Comparison of ENCODE assay signal across 9 mouse cellular contexts in the genomic region with DNA sequence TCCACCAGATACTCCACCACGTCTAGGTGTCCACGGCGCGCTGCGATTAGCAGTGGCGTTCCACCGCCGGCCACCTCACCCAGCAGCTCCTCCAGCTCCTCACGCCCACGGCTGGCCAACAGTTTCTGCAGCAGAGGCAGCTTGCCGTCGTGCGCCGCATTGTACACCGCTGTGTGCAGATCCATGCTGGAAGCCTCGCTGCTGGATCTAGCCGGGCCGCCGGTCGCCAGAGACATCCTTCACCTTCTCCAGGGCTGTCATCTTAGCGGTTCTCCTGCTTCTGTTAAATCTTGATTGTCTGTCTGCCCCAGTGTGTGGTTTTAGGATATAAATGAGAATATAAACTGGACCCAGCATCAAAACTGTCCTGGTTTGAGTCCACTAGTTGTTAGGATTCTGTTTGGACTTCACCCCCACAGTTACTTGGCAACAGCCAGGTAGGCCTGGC. TPM values are rescaled to one million over a fixed set of nuclear protein-coding genes. Genes with fewer than 3 reads are reported as not detected.
DNase-seq lines count a peak whose midpoint lies in the region; ATAC-seq and TF ChIP-seq lines count a peak whose summit lies in the region.
"Not testable (repeated sequence)": the region's sequence is repeated elsewhere in the genome, so short reads cannot be mapped to it uniquely, and the experiment has no call there.
"Had no signal": no experiment of that assay in that cellular context is flagged by ENCODE, and none has a peak within 500 bp of the region (broad histone marks: within the 10 kb centered on the region; RNA-seq: fewer than 3 reads in every experiment).

A gene (minus strand): TSS at position 398 of the 448 bp plus-strand sequence.

- H3K9me3 ChIP-seq in E14TG2a.4 (ENCODE audit: low read length); embryonic facial prominence, embryonic 13.5 days; forebrain, postnatal 0 days (ENCODE audit: low read length); heart, postnatal 0 days (replicated peaks; ENCODE audit: control insufficient read depth, low read length); intestine, postnatal 0 days (ENCODE audit: control insufficient read depth); liver, embryonic 11.5 days (ENCODE audit: control insufficient read depth, low read length); neural tube, embryonic 13.5 days: not testable (repeated sequence)

- H3K9ac ChIP-seq in embryonic facial prominence, embryonic 13.5 days, result 0 out of 2 replicates have a peak within 1 kb of the TSS, but pooled peaks have one; percentile 2
- H3K9ac ChIP-seq in forebrain, postnatal 0 days; heart, postnatal 0 days (replicated peaks; ENCODE audit: low read depth, low read length); intestine, postnatal 0 days (ENCODE audit: low read depth, low read length); liver, embryonic 11.5 days (ENCODE audit: low read depth, low read length); neural tube, embryonic 13.5 days: not testable (repeated sequence)

- H3K4me2 ChIP-seq in embryonic facial prominence, embryonic 13.5 days, result peak within 1 kb of the TSS; percentile 59
- H3K4me2 ChIP-seq in forebrain, postnatal 0 days (ENCODE audit: low read depth), result peak within 1 kb of the TSS; percentile 19
- H3K4me2 ChIP-seq in heart, postnatal 0 days (ENCODE audit: low read depth, low read length), result peak within 1 kb of the TSS; percentile 58
- peak within 1 kb of the TSS; percentile 52 for H3K4me2 ChIP-seq in intestine, postnatal 0 days (replicated peaks; ENCODE audit: low read depth)
- peak within 1 kb of the TSS; percentile 68 for H3K4me2 ChIP-seq in liver, embryonic 11.5 days
- peak within 1 kb of the TSS; percentile 37 for H3K4me2 ChIP-seq in neural tube, embryonic 13.5 days

- peaks cover 11% of the 10 kb centered on the region for H3K4me1 ChIP-seq in E14TG2a.4 (replicated peaks; ENCODE audit: low read depth, low read length)
- H3K4me1 ChIP-seq in embryonic facial prominence, embryonic 13.5 days; forebrain, postnatal 0 days (ENCODE audit: insufficient read depth); heart, postnatal 0 days (ENCODE audit: control insufficient read depth, insufficient read depth); intestine, postnatal 0 days (replicated peaks; ENCODE audit: control insufficient read depth, insufficient read depth, low read length); liver, embryonic 11.5 days (replicated peaks; ENCODE audit: control insufficient read depth, insufficient read depth, low read length); neural tube, embryonic 13.5 days (replicated peaks): not testable (repeated sequence)

- TF ChIP-seq EP300 in heart, postnatal 0 days (IDR thresholded peaks at IDR 0.05; ENCODE audit: low read depth), result not testable (repeated sequence)

- H3K4me3 ChIP-seq in E14TG2a.4 (replicated peaks; ENCODE audit: low read length), result peak within 1 kb of the TSS; percentile 75
- H3K4me3 ChIP-seq in embryonic facial prominence, embryonic 13.5 days, result peak within 1 kb of the TSS; percentile 29
- H3K4me3 ChIP-seq in forebrain, postnatal 0 days (ENCODE audit: low read depth, low read length), result not testable (repeated sequence)
- H3K4me3 ChIP-seq in heart, postnatal 0 days (ENCODE audit: low read depth, low read length), result peak within 1 kb of the TSS; percentile 30
- H3K4me3 ChIP-seq in intestine, postnatal 0 days (ENCODE audit: low read depth, low read length), result peak within 1 kb of the TSS; percentile 14
- H3K4me3 ChIP-seq in liver, embryonic 11.5 days (ENCODE audit: low read depth, low read length), result peak within 1 kb of the TSS; percentile 34
- 0 out of 2 replicates have a peak within 1 kb of the TSS, but pooled peaks have one; percentile 9 for H3K4me3 ChIP-seq in neural tube, embryonic 13.5 days

- not testable (repeated sequence) for DNase-seq in forebrain, postnatal 0 days; heart, postnatal 0 days (ENCODE audit: low spot score); liver, embryonic 11.5 days (ENCODE audit: low spot score)

- not testable (repeated sequence) for H3K27ac ChIP-seq in embryonic facial prominence, embryonic 13.5 days; forebrain, postnatal 0 days (ENCODE audit: low read depth, low read length); heart, postnatal 0 days (ENCODE audit: low read depth); intestine, postnatal 0 days (ENCODE audit: low read depth, low read length); liver, embryonic 11.5 days (ENCODE audit: low read depth, low read length); neural tube, embryonic 13.5 days (replicated peaks)

- 43% methylated on average over 21 of the region's 21 CpGs for WGBS in embryonic facial prominence, embryonic 13.5 days
- WGBS in forebrain, postnatal 0 days, result 53% methylated on average over 21 of the region's 21 CpGs
- 23% methylated on average over 21 of the region's 21 CpGs for WGBS in heart, postnatal 0 days
- WGBS in intestine, postnatal 0 days, result 20% methylated on average over 19 of the region's 21 CpGs
- WGBS in liver, embryonic 11.5 days, result 24% methylated on average over 21 of the region's 21 CpGs
- 42% methylated on average over 21 of the region's 21 CpGs for WGBS in neural tube, embryonic 13.5 days

- H3K27me3 ChIP-seq in E14TG2a.4 (ENCODE audit: insufficient read depth, low read length), result peaks cover 46% of the 10 kb centered on the region
- peaks cover 28% of the 10 kb centered on the region for H3K27me3 ChIP-seq in embryonic facial prominence, embryonic 13.5 days
- H3K27me3 ChIP-seq in forebrain, postnatal 0 days (ENCODE audit: insufficient read depth, low read length); heart, postnatal 0 days (ENCODE audit: control insufficient read depth, insufficient read depth, low read length); intestine, postnatal 0 days (replicated peaks; ENCODE audit: control insufficient read depth, insufficient read depth, low read length): not testable (repeated sequence)
- peaks cover 26% of the 10 kb centered on the region for H3K27me3 ChIP-seq in liver, embryonic 11.5 days (replicated peaks; ENCODE audit: control insufficient read depth, insufficient read depth, low read length)
- peaks cover 22% of the 10 kb centered on the region for H3K27me3 ChIP-seq in neural tube, embryonic 13.5 days

- H3K36me3 ChIP-seq in E14TG2a.4 (ENCODE audit: insufficient read depth, low read length); embryonic facial prominence, embryonic 13.5 days; forebrain, postnatal 0 days (ENCODE audit: insufficient read depth); heart, postnatal 0 days (replicated peaks; ENCODE audit: control insufficient read depth, insufficient read depth, low read length); intestine, postnatal 0 days (ENCODE audit: control insufficient read depth, insufficient read depth); liver, embryonic 11.5 days (ENCODE audit: control insufficient read depth, insufficient read depth, low read length); neural tube, embryonic 13.5 days: not testable (repeated sequence)

- not testable (repeated sequence) for ATAC-seq in embryonic facial prominence, embryonic 13.5 days (ENCODE audit: insufficient number of reproducible peaks, insufficient read depth, low FRiP score, low TSS enrichment, low read depth); forebrain, postnatal 0 days; heart, postnatal 0 days (ENCODE audit: insufficient read depth, low read depth); liver, embryonic 11.5 days (replicated peaks; ENCODE audit: low FRiP score)
- ATAC-seq in intestine, postnatal 0 days, result peak; percentile 25; the same call in 1 of the 2 replicates
- ATAC-seq in megakaryocyte progenitor cell, adult 5-6 weeks (replicated peaks; ENCODE audit: poor library complexity), result peak; percentile 24; the same call in 1 of the 2 replicates
- ATAC-seq in neural tube, embryonic 13.5 days (ENCODE audit: low read depth), result 0 out of 2 replicates have a peak, but pooled peaks have one; percentile 32

- not testable (repeated sequence) for TF ChIP-seq CTCF in E14TG2a.4 (conservative IDR thresholded peaks at IDR 0.05; ENCODE audit: low read length); forebrain, postnatal 0 days (IDR thresholded peaks at IDR 0.05; ENCODE audit: low read depth); heart, postnatal 0 days (IDR thresholded peaks at IDR 0.05; ENCODE audit: low read depth); intestine, postnatal 0 days (IDR thresholded peaks at IDR 0.05; ENCODE audit: low read depth)

RNA-seq across cellular contexts. Expression of the gene that starts here (rescaled TPM):
- 0.13 and 0.21 TPM in 2 replicates for polyA plus RNA-seq in embryonic facial prominence, embryonic 13.5 days (2015; fragmentation: Nextera tagmentation; extraction: Ambion mirVana)
- total RNA-seq in forebrain, postnatal 0 days (2014; rRNA removed), result 0.52 and 0.54 TPM in 2 replicates
- polyA plus RNA-seq in forebrain, postnatal 0 days (2015; fragmentation: Nextera tagmentation; extraction: Ambion mirVana), result 0.24 and 0.29 TPM in 2 replicates
- total RNA-seq in heart, postnatal 0 days (2014; rRNA removed; ENCODE audit: low replicate concordance), result not detected in 2 replicates
- polyA plus RNA-seq in heart, postnatal 0 days (2015; fragmentation: Nextera tagmentation; extraction: Ambion mirVana), result 0.05 and 0.10 TPM in 2 replicates
- 0.09 and 0.12 TPM in 2 replicates for polyA plus RNA-seq in intestine, postnatal 0 days (2015; fragmentation: Nextera tagmentation; extraction: Ambion mirVana)
- polyA plus RNA-seq in liver, embryonic 11.5 days (2014; fragmentation: Nextera tagmentation; extraction: Ambion mirVana), result 0.70 and 0.95 TPM in 2 replicates
- not detected in 2 replicates for total RNA-seq in megakaryocyte progenitor cell, adult 5-6 weeks (2015)
- total RNA-seq in megakaryocyte progenitor cell, adult 5-6 weeks (2017), result not detected in 2 replicates
- polyA plus RNA-seq in neural tube, embryonic 13.5 days (2015; fragmentation: Nextera tagmentation; extraction: Ambion mirVana), result 0.36 and 0.43 TPM in 2 replicates
- polyA plus RNA-seq: activated CD4-positive, CD25-positive, alpha-beta regulatory T cell, adult 4 months had no signal

Comparison
In these comparisons a context has a peak if more than half of its experiments do, and no peak if none do; other contexts are left out.
1. Peak in ATAC-seq, H3K4me3 ChIP-seq and H3K4me2 ChIP-seq in intestine, postnatal 0 days; RNA of the gene not detected or under 1 TPM.
2. Peak in ATAC-seq in megakaryocyte progenitor cell, adult 5-6 weeks; RNA of the gene not detected or under 1 TPM.
3. Peak in ATAC-seq, H3K4me3 ChIP-seq and H3K4me2 ChIP-seq in neural tube, embryonic 13.5 days; RNA of the gene not detected or under 1 TPM.